Mouse (Mus musculus) lung, postnatal 14 days (tissue): ENCODE data around the gene Pcnx4.

ENCODE experiments used
- DNase-seq: peaks from one replicate; pipeline ENCODE4 v3.0.0; 2021

The Pcnx4 gene

GRCm38 (mm10) chr12:72612053-72612452 lies 75.9 kb downstream of the Pcnx4 start:
- no peak for DNase-seq

- DNase-seq: no peak
Measured at GRCm38 (mm10) chr12:72620856-72621255, 84.7 kb downstream of the Pcnx4 start.

- no peak for DNase-seq
Measured at GRCm38 (mm10) chr12:72621441-72621840, 85.3 kb downstream of the Pcnx4 start.

- DNase-seq: no peak
Measured at GRCm38 (mm10) chr12:72622853-72623496, 86.8 kb downstream of the Pcnx4 start.

GRCm38 (mm10) chr12:72628751-72629150 lies 92.6 kb downstream of the Pcnx4 start:
- no peak for DNase-seq
